Mouse (Mus musculus): ENCODE measurements around the gene Tmem145. TPM values are rescaled to one million over a fixed set of nuclear protein-coding genes. Genes with fewer than 3 reads are reported as not detected.
"Not testable (repeated sequence)": the region's sequence is repeated elsewhere in the genome, so short reads cannot be mapped to it uniquely, and the experiment has no call there.

The Tmem145 gene
- polyA plus RNA-seq, 1 experiment from 2014 or later = 0.23 TPM

- peak overlapping the region; percentile 48 for H3K4me3 ChIP-seq
- peaks cover 49% of the 10 kb centered on the region for H3K27me3 ChIP-seq (replicated peaks)
- H3K9me3 ChIP-seq (replicated peaks) = no peaks in the 10 kb centered on the region
- H3K27ac ChIP-seq (ENCODE audit: poor library complexity, severe bottlenecking) = no peak overlapping the region
- peak overlapping the region; percentile 75 for H3K4me2 ChIP-seq
- H3K9ac ChIP-seq = peak overlapping the region; percentile 55
- 1% methylated on average over 51 of the region's 51 CpGs for WGBS
- H3K4me1 ChIP-seq (replicated peaks) = peaks cover 21% of the 10 kb centered on the region
- no peaks in the 10 kb centered on the region for H3K36me3 ChIP-seq
- no peak for ATAC-seq (ENCODE audit: insufficient number of reproducible peaks, low FRiP score)
Observed at GRCm38 (mm10) chr7:25314606-25315305, 8.8 kb downstream of the Tmem145 start.

GRCm38 (mm10) chr7:25315306-25316041, 9.6 kb downstream of the Tmem145 start:
- Histone ChIP-seq H3K9ac (peak overlapping the region; percentile 55), H3K36me3 (no peaks in the 10 kb centered on the region), H3K4me3 (peak overlapping the region; percentile 48), H3K27ac (ENCODE audit: poor library complexity, severe bottlenecking) (no peak overlapping the region), H3K4me1 (replicated peaks) (peaks cover 21% of the 10 kb centered on the region), H3K9me3 (replicated peaks) (no peaks in the 10 kb centered on the region), H3K27me3 (replicated peaks) (peaks cover 47% of the 10 kb centered on the region), H3K4me2 (peak overlapping the region; percentile 75)
- ATAC-seq (ENCODE audit: insufficient number of reproducible peaks, low FRiP score) = no peak
- under 1% methylated on average over 67 of the region's 69 CpGs for WGBS

- H3K27ac ChIP-seq (ENCODE audit: poor library complexity, severe bottlenecking) = peak within 1 kb of the TSS; percentile 69
- peak within 1 kb of the TSS; percentile 83 for H3K9ac ChIP-seq
- H3K27me3 ChIP-seq (replicated peaks) = peaks cover 38% of the 10 kb centered on the region
- no peaks in the 10 kb centered on the region for H3K9me3 ChIP-seq (replicated peaks)
- peak within 1 kb of the TSS; percentile 97 for H3K4me2 ChIP-seq
- peak within 1 kb of the TSS; percentile 62 for H3K4me3 ChIP-seq
- H3K4me1 ChIP-seq (replicated peaks) = peaks cover 27% of the 10 kb centered on the region
- ATAC-seq (ENCODE audit: insufficient number of reproducible peaks, low FRiP score) = peak; percentile 96
- H3K36me3 ChIP-seq = no peaks in the 10 kb centered on the region
- WGBS = under 1% methylated on average over 52 of the region's 52 CpGs
Observed at GRCm38 (mm10) chr7:25316532-25317445, 10.9 kb downstream of the Tmem145 start, which contains the start of gene Megf8. Megf8 (plus strand) TSS chr7:25317164.

GRCm38 (mm10) chr7:25317446-25317999, 11.6 kb downstream of the Tmem145 start:
- peak overlapping the region; percentile 69 for H3K27ac ChIP-seq (ENCODE audit: poor library complexity, severe bottlenecking)
- 17% methylated on average over 21 of the region's 21 CpGs for WGBS
- peaks cover 35% of the 10 kb centered on the region for H3K4me1 ChIP-seq (replicated peaks)
- no peaks in the 10 kb centered on the region for H3K9me3 ChIP-seq (replicated peaks)
- ATAC-seq (ENCODE audit: insufficient number of reproducible peaks, low FRiP score) = 0 out of 2 replicates have a peak, but pooled peaks have one; percentile 1
- H3K4me3 ChIP-seq = peak overlapping the region; percentile 62
- peaks cover 32% of the 10 kb centered on the region for H3K27me3 ChIP-seq (replicated peaks)
- peak overlapping the region; percentile 83 for H3K9ac ChIP-seq
- H3K36me3 ChIP-seq = no peaks in the 10 kb centered on the region
- peak overlapping the region; percentile 97 for H3K4me2 ChIP-seq

- Histone ChIP-seq H3K9ac (peak overlapping the region; percentile 28; the same call in 1 of the 2 replicates), H3K4me2 (peak overlapping the region; percentile 38), H3K4me3 (peak overlapping the region; percentile 14), H3K9me3 (replicated peaks) (no peaks in the 10 kb centered on the region), H3K27ac (ENCODE audit: poor library complexity, severe bottlenecking) (peak overlapping the region; percentile 83), H3K4me1 (replicated peaks) (peaks cover 22% of the 10 kb centered on the region), H3K27me3 (replicated peaks) (no peaks in the 10 kb centered on the region), H3K36me3 (no peaks in the 10 kb centered on the region)
- ATAC-seq (ENCODE audit: insufficient number of reproducible peaks, low FRiP score) = peak; percentile 48; the same call in 1 of the 2 replicates
- 6% methylated on average over 6 of the region's 6 CpGs for WGBS
Observed at GRCm38 (mm10) chr7:25322058-25322484, 16.2 kb downstream of the Tmem145 start.

- H3K9ac ChIP-seq = no peak overlapping the region
- H3K27me3 ChIP-seq (replicated peaks) = no peaks in the 10 kb centered on the region
- H3K27ac ChIP-seq (ENCODE audit: poor library complexity, severe bottlenecking) = no peak overlapping the region
- H3K4me2 ChIP-seq = no peak overlapping the region; the same call in 1 of the 2 replicates
- H3K4me3 ChIP-seq = no peak overlapping the region
- WGBS = 84% methylated on average over 2 of the region's 2 CpGs
- peaks cover 16% of the 10 kb centered on the region for H3K4me1 ChIP-seq (replicated peaks)
- no peak for ATAC-seq (ENCODE audit: insufficient number of reproducible peaks, low FRiP score)
- no peaks in the 10 kb centered on the region for H3K9me3 ChIP-seq (replicated peaks)
- peaks cover 8% of the 10 kb centered on the region; the same call in 1 of the 2 replicates for H3K36me3 ChIP-seq
Observed at GRCm38 (mm10) chr7:25323219-25323618, 17.3 kb downstream of the Tmem145 start.

GRCm38 (mm10) chr7:25325431-25325830, 19.5 kb downstream of the Tmem145 start:
- not testable (repeated sequence) for H3K4me2 ChIP-seq; H3K9ac ChIP-seq; H3K27ac ChIP-seq (ENCODE audit: poor library complexity, severe bottlenecking); ATAC-seq (ENCODE audit: insufficient number of reproducible peaks, low FRiP score); H3K27me3 ChIP-seq (replicated peaks); H3K4me3 ChIP-seq; H3K9me3 ChIP-seq (replicated peaks)
- Histone ChIP-seq H3K4me1 (replicated peaks) (peaks cover 16% of the 10 kb centered on the region), H3K36me3 (peaks cover 22% of the 10 kb centered on the region)
- 85% methylated on average over 6 of the region's 6 CpGs for whole genome bisulfite sequencing

- 73% methylated on average over 8 of the region's 8 CpGs for WGBS
- ATAC-seq (ENCODE audit: insufficient number of reproducible peaks, low FRiP score) = no peak
- Histone ChIP-seq H3K36me3 (peaks cover 30% of the 10 kb centered on the region), H3K27me3 (replicated peaks) (no peaks in the 10 kb centered on the region), H3K9me3 (replicated peaks) (no peaks in the 10 kb centered on the region), H3K9ac (no peak overlapping the region), H3K4me3 (no peak overlapping the region), H3K4me1 (replicated peaks) (peaks cover 14% of the 10 kb centered on the region), H3K27ac (ENCODE audit: poor library complexity, severe bottlenecking) (no peak overlapping the region), H3K4me2 (no peak overlapping the region)
Observed at GRCm38 (mm10) chr7:25326233-25326632, 20.3 kb downstream of the Tmem145 start.

- 0 out of 2 replicates have a peak overlapping the region, but pooled peaks have one; percentile 25 for H3K9ac ChIP-seq
- no peak overlapping the region for H3K27ac ChIP-seq (ENCODE audit: poor library complexity, severe bottlenecking)
- ATAC-seq (ENCODE audit: insufficient number of reproducible peaks, low FRiP score) = peak; percentile 38
- H3K27me3 ChIP-seq (replicated peaks) = no peaks in the 10 kb centered on the region
- no peak overlapping the region for H3K4me2 ChIP-seq
- no peak overlapping the region for H3K4me3 ChIP-seq
- no peaks in the 10 kb centered on the region for H3K9me3 ChIP-seq (replicated peaks)
- H3K4me1 ChIP-seq (replicated peaks) = no peaks in the 10 kb centered on the region
- 41% methylated on average over 16 of the region's 16 CpGs for WGBS
- H3K36me3 ChIP-seq = peaks cover 57% of the 10 kb centered on the region
Observed at GRCm38 (mm10) chr7:25333596-25334307, 27.8 kb downstream of the Tmem145 start.

- Histone ChIP-seq H3K27me3 (replicated peaks) (no peaks in the 10 kb centered on the region), H3K27ac (ENCODE audit: poor library complexity, severe bottlenecking) (no peak overlapping the region), H3K4me1 (replicated peaks) (no peaks in the 10 kb centered on the region), H3K4me3 (no peak overlapping the region), H3K4me2 (no peak overlapping the region), H3K9me3 (replicated peaks) (no peaks in the 10 kb centered on the region), H3K9ac (no peak overlapping the region), H3K36me3 (peaks cover 60% of the 10 kb centered on the region)
- 76% methylated on average over 12 of the region's 12 CpGs for WGBS
- no peak for ATAC-seq (ENCODE audit: insufficient number of reproducible peaks, low FRiP score)
Observed at GRCm38 (mm10) chr7:25334472-25334871, 28.6 kb downstream of the Tmem145 start.
